Mouse (Mus musculus) liver, embryonic 11.5 days (tissue): ENCODE data around the gene Gpd1. TPM values are rescaled to one million over a fixed set of nuclear protein-coding genes. Genes with fewer than 3 reads are reported as not detected.
"Not testable (repeated sequence)": the region's sequence is repeated elsewhere in the genome, so short reads cannot be mapped to it uniquely, and the experiment has no call there.

Source experiments
- ATAC-seq: fragments of 200-750 bp; cut with Nextera tagmentation; replicated peaks from 2 replicates; pipeline ENCODE4 v1.8.0; 2017; ENCODE audit warnings: moderate number of reproducible peaks, mild to moderate bottlenecking, moderate TSS enrichment, moderate library complexity; ENCODE audit not compliant: low FRiP score
- DNase-seq: peaks from one replicate; pipeline ENCODE4 v3.0.0-alpha.2; 2017; ENCODE audit warnings: low spot score
- H3K27ac ChIP-seq: fragments of 300-500 bp; sonication (generic); 2 replicates; pipeline ENCODE4 v1.5.1; 2014; ENCODE audit warnings: mild to moderate bottlenecking, low read depth, low read length, control low read depth
- H3K27me3 ChIP-seq: fragments of 300-500 bp; sonication (generic); replicated peaks from 2 replicates; pipeline ENCODE4 v1.6.1; 2014; ENCODE audit warnings: low read length, mixed read lengths; ENCODE audit not compliant: control insufficient read depth, insufficient read depth
- H3K36me3 ChIP-seq: fragments of 300-500 bp; sonication (generic); 2 replicates; pipeline ENCODE4 v1.6.1; 2014; ENCODE audit warnings: mild to moderate bottlenecking, low read length, moderate library complexity, mixed read lengths; ENCODE audit not compliant: control insufficient read depth, insufficient read depth
- H3K4me1 ChIP-seq: fragments of 300-500 bp; sonication (generic); replicated peaks from 2 replicates; pipeline ENCODE4 v1.6.1; 2014; ENCODE audit warnings: low read length, mixed read lengths; ENCODE audit not compliant: control insufficient read depth, insufficient read depth
- H3K4me2 ChIP-seq: fragments of 300-500 bp; sonication (generic); 2 replicates; pipeline ENCODE4 v1.6.1; 2014; ENCODE audit warnings: mild to moderate bottlenecking, control low read depth, moderate library complexity
- H3K4me3 ChIP-seq: fragments of 300-500 bp; sonication (generic); 2 replicates; pipeline ENCODE4 v1.5.1; 2014; ENCODE audit warnings: low read depth, low read length, control low read depth
- H3K9ac ChIP-seq: fragments of 300-500 bp; sonication (generic); 2 replicates; pipeline ENCODE4 v1.6.1; 2014; ENCODE audit warnings: low read depth, low read length, control low read depth
- H3K9me3 ChIP-seq: fragments of 300-500 bp; sonication (generic); 2 replicates; pipeline ENCODE4 v1.6.1; 2016; ENCODE audit warnings: low read length, inconsistent platforms, mixed read lengths; ENCODE audit not compliant: control insufficient read depth
- WGBS: fragments of 180-500 bp; shearing (Covaris S2); extraction: QIAGEN DNeasy Blood & Tissue Kit; methylation state at CpG from one replicate; pipeline ENCODE4 v1.1.7; 2014; 5-methylcytosine and 5-hydroxymethylcytosine counted together
- polyA plus RNA-seq: library from polyadenylated mRNA; unstranded; fragments of >200 nt; fragmentation: Nextera tagmentation; extraction: Ambion mirVana; gene quantifications from 2 replicates; pipeline ENCODE4 v1.2.1, GENCODE M21; 2014

The Gpd1 gene
- polyA plus RNA-seq, 1 experiment from 2014 or later: 4.3 TPM

- peaks cover 13% of the 10 kb centered on the region for H3K27me3 ChIP-seq
- H3K9ac ChIP-seq: no peak overlapping the region
- no peak overlapping the region for H3K4me2 ChIP-seq
- no peak overlapping the region for H3K27ac ChIP-seq
- H3K4me1 ChIP-seq: peaks cover 22% of the 10 kb centered on the region
- no peaks in the 10 kb centered on the region for H3K36me3 ChIP-seq
- no peak overlapping the region for H3K4me3 ChIP-seq
- 29% methylated on average over 20 of the region's 20 CpGs for WGBS
- DNase-seq (no peak), ATAC-seq (no peak)
- H3K9me3 ChIP-seq: no peaks in the 10 kb centered on the region
Observed at GRCm38 (mm10) chr15:99698533-99699085, 18.7 kb upstream of the Gpd1 start.

- 79% methylated on average over 10 of the region's 10 CpGs for WGBS
- H3K4me3 ChIP-seq: no peak overlapping the region
- H3K4me1 ChIP-seq: peaks cover 27% of the 10 kb centered on the region
- ATAC-seq (no peak), DNase-seq (no peak)
- no peaks in the 10 kb centered on the region for H3K9me3 ChIP-seq
- H3K36me3 ChIP-seq: peaks cover 7% of the 10 kb centered on the region; the same call in 1 of the 2 replicates
- no peak overlapping the region for H3K9ac ChIP-seq
- peaks cover 13% of the 10 kb centered on the region for H3K27me3 ChIP-seq
- no peak overlapping the region for H3K27ac ChIP-seq
- H3K4me2 ChIP-seq: no peak overlapping the region
Observed at GRCm38 (mm10) chr15:99699715-99700114, 17.6 kb upstream of the Gpd1 start.

DNA sequence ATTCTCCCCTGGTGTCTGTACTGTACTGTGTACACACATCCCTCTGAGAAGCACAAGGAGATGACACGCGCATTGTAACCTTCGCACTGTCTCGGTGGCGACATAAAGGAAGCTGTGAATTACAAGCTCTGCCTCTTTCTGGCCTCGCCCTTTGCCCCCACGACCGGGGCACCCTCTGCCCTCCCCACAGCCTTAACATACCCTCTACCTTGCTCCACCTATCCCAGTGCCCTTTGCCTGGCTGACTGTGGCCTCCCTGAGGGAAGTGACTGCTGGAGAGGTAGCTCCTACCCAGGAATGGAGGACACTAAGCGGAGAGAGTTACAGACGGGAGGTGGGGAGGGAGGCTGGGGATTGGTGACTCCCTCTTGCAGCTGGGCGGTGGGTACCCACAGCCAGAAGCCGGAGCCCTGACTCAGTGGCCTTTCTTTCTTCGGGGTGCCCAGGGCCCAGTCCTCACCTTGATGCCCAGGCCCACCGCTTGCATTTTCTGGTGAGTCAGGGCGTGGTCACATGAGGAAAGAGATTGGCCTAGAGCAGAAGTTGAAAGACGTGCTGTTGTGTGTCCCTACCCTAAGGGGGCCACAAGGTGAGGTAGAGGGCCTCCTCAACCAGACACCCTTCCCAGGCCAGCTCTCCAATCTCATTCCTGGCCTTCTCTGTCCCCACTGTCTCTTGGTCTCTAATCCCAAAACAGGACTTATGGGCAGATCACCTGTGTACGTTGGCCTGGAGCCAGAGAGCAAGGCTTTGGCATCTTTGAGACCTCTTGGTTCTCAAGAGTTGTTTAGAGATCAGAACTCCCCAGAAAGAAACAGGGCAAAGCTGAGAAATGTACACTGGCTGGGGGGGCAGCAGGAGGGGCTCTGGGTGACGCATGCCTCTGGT is 16.9 kb upstream of the Gpd1 start:
- Histone ChIP-seq H3K9ac (no peak overlapping the region), H3K36me3 (peaks cover 7% of the 10 kb centered on the region; the same call in 1 of the 2 replicates), H3K4me3 (no peak overlapping the region), H3K9me3 (no peaks in the 10 kb centered on the region), H3K27me3 (peaks cover 13% of the 10 kb centered on the region), H3K27ac (no peak overlapping the region), H3K4me1 (peaks cover 30% of the 10 kb centered on the region), H3K4me2 (no peak overlapping the region)
- peak; percentile 32 for DNase-seq
- ATAC-seq: no peak
- 81% methylated on average over 18 of the region's 18 CpGs for whole genome bisulfite sequencing

DNA sequence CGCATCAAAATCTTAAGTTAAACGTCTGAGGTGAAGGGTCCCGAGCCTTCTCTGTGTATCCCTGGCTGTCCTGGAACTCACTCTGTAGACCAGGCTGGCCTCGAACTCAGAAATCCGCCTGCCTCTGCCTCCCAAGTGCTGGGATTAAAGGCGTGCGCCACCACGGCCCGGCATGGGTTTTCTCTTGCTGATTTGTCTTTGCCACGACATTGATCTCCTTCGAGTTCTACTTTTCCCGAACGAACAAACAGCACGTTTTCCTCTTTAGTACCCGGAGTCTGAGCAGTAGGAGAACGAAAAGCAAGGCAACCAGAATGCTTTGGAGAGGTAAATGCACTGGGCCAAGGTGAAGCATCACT is 15.7 kb upstream of the Gpd1 start:
- WGBS: 39% methylated on average over 16 of the region's 16 CpGs
- not testable (repeated sequence) for ATAC-seq, H3K9me3 ChIP-seq, DNase-seq, H3K36me3 ChIP-seq
- peak overlapping the region; percentile 80 for H3K4me2 ChIP-seq
- H3K4me1 ChIP-seq: peaks cover 30% of the 10 kb centered on the region
- H3K27me3 ChIP-seq: peaks cover 13% of the 10 kb centered on the region
- peak overlapping the region; percentile 86; the same call in 1 of the 2 replicates for H3K27ac ChIP-seq
- peak overlapping the region; percentile 77 for H3K4me3 ChIP-seq
- peak overlapping the region; percentile 90 for H3K9ac ChIP-seq

DNA sequence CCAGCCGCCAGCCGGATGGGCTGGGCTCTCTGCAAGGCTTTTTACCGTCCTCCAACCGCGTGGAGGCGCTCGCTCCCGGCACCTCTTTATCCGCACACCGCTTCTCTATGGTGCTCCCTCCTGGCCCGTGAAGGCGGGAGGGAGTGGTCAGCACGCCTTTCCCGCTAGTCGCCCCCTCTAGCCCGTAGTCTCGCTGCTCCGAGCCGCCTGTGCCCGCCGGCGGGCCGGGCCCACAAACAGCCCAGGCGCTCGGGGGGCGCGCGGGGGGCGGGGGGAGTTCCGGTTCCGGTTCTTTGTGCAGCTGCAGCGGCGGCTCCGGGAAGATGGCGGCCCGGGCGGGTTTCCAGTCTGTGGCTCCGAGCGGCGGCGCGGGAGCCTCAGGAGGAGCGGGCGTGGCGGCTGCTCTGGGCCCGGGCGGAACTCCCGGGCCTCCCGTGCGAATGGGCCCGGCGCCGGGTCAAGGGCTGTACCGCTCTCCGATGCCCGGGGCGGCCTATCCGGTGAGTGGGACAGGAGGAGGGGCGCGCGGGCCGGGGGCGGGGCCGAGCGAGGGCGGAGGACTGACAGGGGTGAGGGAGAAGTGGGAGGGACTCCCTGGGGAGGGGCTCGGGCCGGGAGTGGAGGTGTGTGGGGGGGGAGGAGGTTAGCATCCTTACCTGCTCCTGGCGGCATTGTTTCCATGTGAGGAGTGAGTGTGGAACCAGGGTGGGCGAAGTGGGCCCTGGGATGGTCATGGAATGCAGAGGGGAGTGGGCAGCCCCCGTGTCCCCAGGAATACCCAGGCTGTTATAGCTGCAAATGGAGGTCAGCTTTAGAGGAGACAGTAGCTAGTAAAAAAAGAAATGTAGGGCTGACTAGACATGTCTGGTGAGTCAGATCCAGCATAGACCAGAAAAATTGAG is 15.1 kb upstream of the Gpd1 start, which contains the start of gene Smarcd1:
Smarcd1 (plus strand) TSS at position 131 of the 902 bp plus-strand sequence.
- H3K36me3 ChIP-seq: peaks cover 9% of the 10 kb centered on the region
- peak; percentile 91 for DNase-seq
- H3K4me3 ChIP-seq: peak within 1 kb of the TSS; percentile 77
- H3K9ac ChIP-seq: peak within 1 kb of the TSS; percentile 90
- H3K27ac ChIP-seq: peak within 1 kb of the TSS; percentile 86
- WGBS: under 1% methylated on average over 58 of the region's 71 CpGs
- H3K27me3 ChIP-seq: peaks cover 8% of the 10 kb centered on the region
- peaks cover 30% of the 10 kb centered on the region for H3K4me1 ChIP-seq
- ATAC-seq: peak; percentile 89
- no peaks in the 10 kb centered on the region for H3K9me3 ChIP-seq
- H3K4me2 ChIP-seq: peak within 1 kb of the TSS; percentile 80

- H3K27ac ChIP-seq: peak overlapping the region; percentile 86; the same call in 1 of the 2 replicates
- DNase-seq: peak; percentile 34
- 72% methylated on average over 9 of the region's 9 CpGs for WGBS
- peak overlapping the region; percentile 80 for H3K4me2 ChIP-seq
- no peaks in the 10 kb centered on the region for H3K9me3 ChIP-seq
- H3K9ac ChIP-seq: peak overlapping the region; percentile 90; the same call in 1 of the 2 replicates
- H3K4me1 ChIP-seq: peaks cover 30% of the 10 kb centered on the region
- H3K36me3 ChIP-seq: peaks cover 17% of the 10 kb centered on the region
- no peak for ATAC-seq
- H3K27me3 ChIP-seq: peaks cover under 1% of the 10 kb centered on the region; the same call in 1 of the 2 replicates
- H3K4me3 ChIP-seq: peak overlapping the region; percentile 77
Observed at GRCm38 (mm10) chr15:99703104-99703503, 14.2 kb upstream of the Gpd1 start.

- no peak overlapping the region for H3K9ac ChIP-seq
- H3K36me3 ChIP-seq: peaks cover 23% of the 10 kb centered on the region
- H3K4me3 ChIP-seq: no peak overlapping the region
- H3K4me1 ChIP-seq: peaks cover 28% of the 10 kb centered on the region
- H3K9me3 ChIP-seq: no peaks in the 10 kb centered on the region
- no peak for ATAC-seq
- H3K27me3 ChIP-seq: no peaks in the 10 kb centered on the region
- DNase-seq: no peak
- no peak overlapping the region for H3K27ac ChIP-seq
- WGBS: 85% methylated on average over 5 of the region's 5 CpGs
- 0 out of 2 replicates have a peak overlapping the region, but pooled peaks have one; percentile 1 for H3K4me2 ChIP-seq
Observed at GRCm38 (mm10) chr15:99703676-99704040, 13.7 kb upstream of the Gpd1 start.

DNA sequence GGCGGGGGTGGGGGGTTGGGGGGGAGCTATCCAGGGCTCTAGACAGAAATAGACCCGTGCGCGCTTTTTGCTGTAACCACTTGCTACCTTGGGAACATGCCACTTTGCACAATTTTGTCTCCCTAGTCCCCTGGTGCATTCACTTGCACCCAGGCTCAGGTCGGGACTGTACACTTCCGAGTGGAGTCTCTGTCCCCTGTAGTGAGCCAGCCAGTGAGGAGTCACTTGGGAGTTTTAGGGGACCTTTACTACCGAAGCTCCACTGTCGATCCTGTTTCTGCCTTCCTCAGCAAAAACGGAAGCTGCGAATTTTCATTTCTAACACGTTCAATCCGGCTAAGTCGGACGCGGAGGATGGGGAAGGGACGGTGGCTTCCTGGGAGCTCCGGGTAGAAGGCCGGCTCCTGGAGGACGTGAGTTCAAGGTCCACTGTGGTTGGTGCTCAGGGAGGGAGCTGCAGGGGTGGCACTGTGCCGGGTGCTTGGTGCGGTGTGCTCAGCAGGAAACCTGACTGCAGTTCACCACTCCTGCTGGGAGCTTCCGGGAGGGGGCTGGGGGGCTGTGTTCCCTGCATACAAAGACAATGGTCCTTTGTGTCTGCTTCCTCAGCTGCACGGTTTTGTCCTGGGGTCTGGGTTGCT is 13.2 kb upstream of the Gpd1 start:
- no peak for DNase-seq
- WGBS: 69% methylated on average over 23 of the region's 23 CpGs

More for the DNA sequence above, 13.2 kb upstream of the Gpd1 start:
- H3K4me1 ChIP-seq: peaks cover 26% of the 10 kb centered on the region
- peak overlapping the region; percentile 25 for H3K27ac ChIP-seq
- no peak for ATAC-seq
- no peak overlapping the region for H3K4me3 ChIP-seq
- H3K4me2 ChIP-seq: peak overlapping the region; percentile 33
- H3K9ac ChIP-seq: 0 out of 2 replicates have a peak overlapping the region, but pooled peaks have one; percentile 14
- peaks cover 28% of the 10 kb centered on the region for H3K36me3 ChIP-seq
- no peaks in the 10 kb centered on the region for H3K27me3 ChIP-seq
- no peaks in the 10 kb centered on the region for H3K9me3 ChIP-seq
